36 mouse cellular contexts compared by ENCODE assay signal in genomic region chr7:24619671-24620397, GRCm38 (mm10). TPM values are rescaled to one million over a fixed set of nuclear protein-coding genes. Genes with fewer than 3 reads are reported as not detected.
DNase-seq lines count a peak whose midpoint lies in the region; ATAC-seq and TF ChIP-seq lines count a peak whose summit lies in the region.
"Had no signal": no experiment of that assay in that cellular context is flagged by ENCODE, and none has a peak within 500 bp of the region (broad histone marks: within the 10 kb centered on the region; RNA-seq: fewer than 3 reads in every experiment).

No protein-coding gene starts in this region.

- no peak for DNase-seq in liver, embryonic 14.5 days (ENCODE audit: low read depth in 3 of 3, low spot score in 3 of 3)
- no peak for DNase-seq in liver
- peak; percentile 77 for DNase-seq in ES-E14 (ENCODE audit: low read depth, low spot score)
- no peak for DNase-seq in spleen, adult 12 weeks (ENCODE audit: low spot score)
- no peak for DNase-seq in spleen, adult 18-20 months
- DNase-seq: adrenal gland, postnatal 10 days; cerebellum, adult 8-10 months; cerebellum, postnatal 36 days; embryo, embryonic 11 days; gastrocnemius, postnatal 25 days; heart, adult 2 months; kidney, adult 8-10 months; kidney, postnatal 25 days; lung, postnatal 14 days; right cerebral cortex, adult 18-20 months; right cerebral cortex, postnatal 4 days; thymus, postnatal 14 days had no signal

- in situ Hi-C loops in ES-E14 (cut with MboI; ENCODE audit: low sequenced_read_pairs in 2 of 2, unreplicated experiment in 2 of 2) = loop anchor here in 1 of 2 experiments (25.0 kb wide), 1 partner anchor 342 kb away; the partner anchor contains the start of gene Rabac1

- TF ChIP-seq CTCF in liver, embryonic 14.5 days (IDR thresholded peaks at IDR 0.05; ENCODE audit: low read depth) = peak; percentile 31
- TF ChIP-seq CTCF in ES-Bruce4 (IDR thresholded peaks at IDR 0.05; ENCODE audit: low read depth, low read length) = peak; percentile 54

- H3K4me3 ChIP-seq in liver, embryonic 14.5 days (ENCODE audit: insufficient read depth in 1 of 2, low read depth in 2 of 2, low read length in 2 of 2) = no peak overlapping the region
- H3K4me3 ChIP-seq in midbrain, embryonic 13.5 days (replicated peaks) = no peak overlapping the region
- H3K4me3 ChIP-seq in midbrain, embryonic 16.5 days (ENCODE audit: low read depth, low read length) = no peak overlapping the region
- H3K4me3 ChIP-seq in ES-Bruce4 (ENCODE audit: low read depth, low read length) (peak overlapping the region; percentile 49), ES-E14 (ENCODE audit: insufficient read depth in 1 of 2, low read depth in 1 of 2, low read length in 2 of 2, poor library complexity in 1 of 2, severe bottlenecking in 1 of 2) (peak overlapping the region; percentile 40 to 51)
- H3K4me3 ChIP-seq: embryonic facial prominence, embryonic 13.5 days; erythroblast, embryonic 14.5 days; forebrain, embryonic 12.5 days; heart, adult 2 months; heart, embryonic 13.5 days; hindbrain, embryonic 12.5 days; layer of hippocampus, adult 2 months; liver, embryonic 15.5 days; neural tube, embryonic 12.5 days had no signal

- no peaks in the 10 kb centered on the region for H3K4me1 ChIP-seq in liver, embryonic 14.5 days (replicated peaks; ENCODE audit: control insufficient read depth in 2 of 2, insufficient read depth in 2 of 2, low read length in 1 of 2)
- no peaks in the 10 kb centered on the region for H3K4me1 ChIP-seq in midbrain, embryonic 13.5 days (replicated peaks)
- H3K4me1 ChIP-seq in midbrain, embryonic 16.5 days (ENCODE audit: control insufficient read depth, insufficient read depth, low read length) = no peaks in the 10 kb centered on the region
- H3K4me1 ChIP-seq in ES-Bruce4 (ENCODE audit: control insufficient read depth, insufficient read depth, low read length) = peaks cover 2% of the 10 kb centered on the region
- no peaks in the 10 kb centered on the region for H3K4me1 ChIP-seq in ES-E14 (ENCODE audit: control insufficient read depth in 2 of 2, insufficient read depth in 2 of 2, low read length in 2 of 2, poor library complexity in 1 of 2)
- H3K4me1 ChIP-seq: embryonic facial prominence, embryonic 13.5 days; forebrain, embryonic 12.5 days; heart, embryonic 13.5 days; hindbrain, embryonic 12.5 days; liver, embryonic 15.5 days; neural tube, embryonic 12.5 days had no signal

- no peak for TF ChIP-seq POLR2A in ES-Bruce4 (IDR thresholded peaks at IDR 0.05; ENCODE audit: insufficient read depth, low read length)

- no peak overlapping the region for H3K4me2 ChIP-seq in liver, embryonic 14.5 days (ENCODE audit: low read depth)
- H3K4me2 ChIP-seq in midbrain, embryonic 13.5 days (replicated peaks) = no peak overlapping the region
- H3K4me2 ChIP-seq in midbrain, embryonic 16.5 days (ENCODE audit: low read length) = no peak overlapping the region
- H3K4me2 ChIP-seq: embryonic facial prominence, embryonic 13.5 days; forebrain, embryonic 12.5 days; heart, embryonic 13.5 days; hindbrain, embryonic 12.5 days; liver, embryonic 15.5 days; neural tube, embryonic 12.5 days had no signal

- H3K27ac ChIP-seq in liver, embryonic 14.5 days = no peak overlapping the region
- H3K27ac ChIP-seq in midbrain, embryonic 13.5 days = no peak overlapping the region
- no peak overlapping the region for H3K27ac ChIP-seq in midbrain, embryonic 16.5 days (ENCODE audit: low read length)
- no peak overlapping the region for H3K27ac ChIP-seq in ES-Bruce4 (ENCODE audit: insufficient read depth, low read length)
- no peak overlapping the region for H3K27ac ChIP-seq in ES-E14 (ENCODE audit: insufficient read depth, low read depth, low read length, poor library complexity, severe bottlenecking)
- H3K27ac ChIP-seq: embryonic facial prominence, embryonic 13.5 days; forebrain, embryonic 12.5 days; heart, adult 2 months; heart, embryonic 13.5 days; hindbrain, embryonic 12.5 days; layer of hippocampus, adult 2 months; liver, embryonic 15.5 days; neural tube, embryonic 12.5 days had no signal

- no peak for TF ChIP-seq EP300 in liver, embryonic 14.5 days (IDR thresholded peaks at IDR 0.05; ENCODE audit: low read depth)
- no peak for TF ChIP-seq EP300 in ES-Bruce4 (IDR thresholded peaks at IDR 0.05; ENCODE audit: insufficient read depth, low read depth, low read length)

- no peaks in the 10 kb centered on the region for H3K36me3 ChIP-seq in liver, embryonic 14.5 days (replicated peaks; ENCODE audit: control insufficient read depth, insufficient read depth, low read depth)
- H3K36me3 ChIP-seq in midbrain, embryonic 13.5 days = no peaks in the 10 kb centered on the region
- H3K36me3 ChIP-seq in midbrain, embryonic 16.5 days (ENCODE audit: control insufficient read depth, insufficient read depth, low read length) = no peaks in the 10 kb centered on the region
- H3K36me3 ChIP-seq in ES-Bruce4 (ENCODE audit: control insufficient read depth, insufficient read depth, low read length, poor library complexity, severe bottlenecking) (no peaks in the 10 kb centered on the region), ES-E14 (ENCODE audit: control insufficient read depth, insufficient read depth, low read length, poor library complexity, severe bottlenecking) (no peaks in the 10 kb centered on the region; the same call in 1 of the 2 replicates)
- H3K36me3 ChIP-seq: forebrain, embryonic 12.5 days; heart, embryonic 13.5 days; hindbrain, embryonic 12.5 days; neural tube, embryonic 12.5 days had no signal

- ATAC-seq in liver, embryonic 14.5 days (ENCODE audit: insufficient read depth) = no peak
- ATAC-seq in midbrain, embryonic 13.5 days = 0 out of 2 replicates have a peak, but pooled peaks have one; percentile 43
- ATAC-seq in midbrain, embryonic 16.5 days = no peak
- ATAC-seq: inflammation-experienced regulatory T-cells, adult 6 months had no signal

- no peaks in the 10 kb centered on the region for H3K27me3 ChIP-seq in liver, embryonic 14.5 days (ENCODE audit: control insufficient read depth, insufficient read depth, low read length)
- no peaks in the 10 kb centered on the region; the same call in 1 of the 2 replicates for H3K27me3 ChIP-seq in midbrain, embryonic 13.5 days
- H3K27me3 ChIP-seq in midbrain, embryonic 16.5 days (ENCODE audit: control insufficient read depth, insufficient read depth, low read depth, low read length) = no peaks in the 10 kb centered on the region
- H3K27me3 ChIP-seq in ES-Bruce4 (ENCODE audit: control insufficient read depth, insufficient read depth, low read length, poor library complexity, severe bottlenecking) = no peaks in the 10 kb centered on the region
- H3K27me3 ChIP-seq: liver, embryonic 15.5 days had no signal

- 73% methylated on average over 13 of the region's 13 CpGs for WGBS in liver, embryonic 14.5 days (ENCODE audit: insufficient replicate concordance)
- WGBS in midbrain, embryonic 13.5 days = 47% methylated on average over 13 of the region's 13 CpGs
- 53% methylated on average over 13 of the region's 13 CpGs for WGBS in midbrain, embryonic 16.5 days

- H3K9me3 ChIP-seq in liver, embryonic 14.5 days (ENCODE audit: control insufficient read depth, low read length) = no peaks in the 10 kb centered on the region; the same call in 1 of the 2 replicates
- peaks cover 6% of the 10 kb centered on the region; the same call in 1 of the 2 replicates for H3K9me3 ChIP-seq in midbrain, embryonic 13.5 days
- H3K9me3 ChIP-seq in midbrain, embryonic 16.5 days (replicated peaks; ENCODE audit: control insufficient read depth, low read length, poor library complexity, severe bottlenecking) = no peaks in the 10 kb centered on the region
- H3K9me3 ChIP-seq in ES-Bruce4 (replicated peaks; ENCODE audit: control insufficient read depth, insufficient read depth, low read length, poor library complexity, severe bottlenecking) (no peaks in the 10 kb centered on the region), ES-E14 (ENCODE audit: control insufficient read depth, insufficient read depth, low read depth, low read length) (no peaks in the 10 kb centered on the region)
- H3K9me3 ChIP-seq: hindbrain, embryonic 12.5 days; liver, embryonic 15.5 days; neural tube, embryonic 12.5 days had no signal

- H3K9ac ChIP-seq in liver, embryonic 14.5 days (replicated peaks) = no peak overlapping the region
- no peak overlapping the region for H3K9ac ChIP-seq in midbrain, embryonic 13.5 days (replicated peaks)
- H3K9ac ChIP-seq in midbrain, embryonic 16.5 days (ENCODE audit: low read depth, low read length) = no peak overlapping the region
- H3K9ac ChIP-seq in ES-Bruce4 (ENCODE audit: low read depth, poor library complexity, severe bottlenecking) (0 out of 2 replicates have a peak overlapping the region, but pooled peaks have one; percentile 30), ES-E14 (ENCODE audit: insufficient read depth, low read depth, low read length, poor library complexity, severe bottlenecking) (peak overlapping the region; percentile 54; the same call in 1 of the 2 replicates)
- H3K9ac ChIP-seq: embryonic facial prominence, embryonic 13.5 days; forebrain, embryonic 12.5 days; heart, embryonic 13.5 days; hindbrain, embryonic 12.5 days; liver, embryonic 15.5 days; neural tube, embryonic 12.5 days had no signal

RNA-seq across cellular contexts. Expression of gene Phldb3, which starts 9.3 kb away (rescaled TPM):
- polyA plus RNA-seq in liver, embryonic 14.5 days (2012; rRNA removed) = 0.38 and 0.59 TPM in 2 replicates
- 0.06 and 0.15 TPM in 2 replicates for polyA plus RNA-seq in liver, embryonic 14.5 days (2014; fragmentation: Nextera tagmentation; extraction: Ambion mirVana)
- polyA plus RNA-seq in midbrain, embryonic 13.5 days (2015; fragmentation: Nextera tagmentation; extraction: Ambion mirVana) = not detected in 2 replicates
- polyA plus RNA-seq in midbrain, embryonic 16.5 days (2015; fragmentation: Nextera tagmentation; extraction: Ambion mirVana) = not detected in 2 replicates
- 5.6 and 7.1 TPM in 2 replicates for polyA plus RNA-seq in ES-Bruce4 (2011; ENCODE audit: insufficient read depth, insufficient read length, low read depth, missing spikeins)
- total RNA-seq in ES-E14 (2012; rRNA removed) = 1.5 and 1.8 TPM in 2 replicates
- polyA plus RNA-seq: forebrain, embryonic 12.5 days; heart, embryonic 13.5 days; hindbrain, embryonic 12.5 days; neural tube, embryonic 12.5 days had no signal

RNA-seq across cellular contexts. Expression of gene Lypd3, which starts 16.5 kb away (rescaled TPM):
- 0.03 TPM in 1 of 2 replicates, not detected in the other for polyA plus RNA-seq in liver, embryonic 14.5 days (2012; rRNA removed)
- polyA plus RNA-seq in liver, embryonic 14.5 days (2014; fragmentation: Nextera tagmentation; extraction: Ambion mirVana) = not detected in 2 replicates
- not detected in 2 replicates for polyA plus RNA-seq in midbrain, embryonic 13.5 days (2015; fragmentation: Nextera tagmentation; extraction: Ambion mirVana)
- polyA plus RNA-seq in midbrain, embryonic 16.5 days (2015; fragmentation: Nextera tagmentation; extraction: Ambion mirVana) = 0.36 and 0.45 TPM in 2 replicates
- 0.48 and 0.81 TPM in 2 replicates for polyA plus RNA-seq in ES-Bruce4 (2011; ENCODE audit: insufficient read depth, insufficient read length, low read depth, missing spikeins)
- 0.13 and 0.32 TPM in 2 replicates for total RNA-seq in ES-E14 (2012; rRNA removed)
- total RNA-seq: gastrocnemius, postnatal 25 days; heart, adult 2 months; heart, postnatal 25 days; megakaryocyte-erythroid progenitor cell, adult 5-6 weeks had no signal
- polyA plus RNA-seq: C2C12; erythroblast, embryonic 14.5 days; heart, adult 2 months; inflammation-experienced regulatory T-cells, adult 6 months; liver, embryonic 15.5 days had no signal

RNA-seq across cellular contexts. Expression of gene Zfp575, which starts 32.4 kb away (rescaled TPM):
- 0.09 and 0.11 TPM in 2 replicates for polyA plus RNA-seq in liver, embryonic 14.5 days (2012; rRNA removed)
- 0.04 TPM in 1 of 2 replicates, not detected in the other for polyA plus RNA-seq in liver, embryonic 14.5 days (2014; fragmentation: Nextera tagmentation; extraction: Ambion mirVana)
- 6.4 and 6.6 TPM in 2 replicates for polyA plus RNA-seq in midbrain, embryonic 13.5 days (2015; fragmentation: Nextera tagmentation; extraction: Ambion mirVana)
- 18.2 and 20.9 TPM in 2 replicates for polyA plus RNA-seq in midbrain, embryonic 16.5 days (2015; fragmentation: Nextera tagmentation; extraction: Ambion mirVana)
- polyA plus RNA-seq in ES-Bruce4 (2011; ENCODE audit: insufficient read depth, insufficient read length, low read depth, missing spikeins) = 0.88 and 1.4 TPM in 2 replicates
- total RNA-seq in ES-E14 (2012; rRNA removed) = 0.22 TPM in 1 of 2 replicates, not detected in the other
- total RNA-seq: megakaryocyte-erythroid progenitor cell, adult 5-6 weeks had no signal

RNA-seq across cellular contexts. Expression of gene Ethe1, which starts 32.5 kb away (rescaled TPM):
- 14.8 and 16.5 TPM in 2 replicates for polyA plus RNA-seq in liver, embryonic 14.5 days (2012; rRNA removed)
- polyA plus RNA-seq in liver, embryonic 14.5 days (2014; fragmentation: Nextera tagmentation; extraction: Ambion mirVana) = 24.8 and 27.3 TPM in 2 replicates
- polyA plus RNA-seq in midbrain, embryonic 13.5 days (2015; fragmentation: Nextera tagmentation; extraction: Ambion mirVana) = 13.8 and 14.7 TPM in 2 replicates
- 26.5 and 30.7 TPM in 2 replicates for polyA plus RNA-seq in midbrain, embryonic 16.5 days (2015; fragmentation: Nextera tagmentation; extraction: Ambion mirVana)
- polyA plus RNA-seq in ES-Bruce4 (2011; ENCODE audit: insufficient read depth, insufficient read length, low read depth, missing spikeins) = 13.4 and 15.5 TPM in 2 replicates
- total RNA-seq in ES-E14 (2012; rRNA removed) = 14.3 and 14.7 TPM in 2 replicates

RNA-seq across cellular contexts. Expression of gene Tex101, which starts 56.6 kb away (rescaled TPM):
- not detected in 2 replicates for polyA plus RNA-seq in liver, embryonic 14.5 days (2012; rRNA removed)
- polyA plus RNA-seq in liver, embryonic 14.5 days (2014; fragmentation: Nextera tagmentation; extraction: Ambion mirVana) = not detected in 2 replicates
- 0.15 TPM in 1 of 2 replicates, not detected in the other for polyA plus RNA-seq in midbrain, embryonic 13.5 days (2015; fragmentation: Nextera tagmentation; extraction: Ambion mirVana)
- polyA plus RNA-seq in midbrain, embryonic 16.5 days (2015; fragmentation: Nextera tagmentation; extraction: Ambion mirVana) = not detected in 2 replicates
- polyA plus RNA-seq in ES-Bruce4 (2011; ENCODE audit: insufficient read depth, insufficient read length, low read depth, missing spikeins) = 0.85 and 1.5 TPM in 2 replicates
- total RNA-seq in ES-E14 (2012; rRNA removed) = 9.5 and 10.0 TPM in 2 replicates
- total RNA-seq: adrenal gland, postnatal 10 days; gastrocnemius, postnatal 25 days; heart, adult 2 months; heart, postnatal 25 days; layer of hippocampus, adult 2 months; layer of hippocampus, postnatal 25 days; left cerebral cortex, postnatal 10 days; megakaryocyte-erythroid progenitor cell, adult 5-6 weeks had no signal
- polyA plus RNA-seq: C2C12; embryonic facial prominence, embryonic 13.5 days; erythroblast, embryonic 14.5 days; forebrain, embryonic 12.5 days; heart, embryonic 13.5 days; hindbrain, embryonic 12.5 days; inflammation-experienced regulatory T-cells, adult 6 months; limb, embryonic 11.5 days; neural tube, embryonic 12.5 days; stomach, embryonic 16.5 days had no signal

Comparison
In these comparisons a context has a peak if more than half of its experiments do, and no peak if none do; other contexts are left out.
1. H3K4me3 ChIP-seq: peak in ES-Bruce4 (single experiment) and ES-E14 (2 of 2); none in liver, embryonic 14.5 days (0 of 2), midbrain, embryonic 13.5 days (single experiment) and midbrain, embryonic 16.5 days (single experiment).
2. H3K9ac ChIP-seq: peak in ES-Bruce4 (single experiment) and ES-E14 (single experiment); none in liver, embryonic 14.5 days (single experiment), midbrain, embryonic 13.5 days (single experiment) and midbrain, embryonic 16.5 days (single experiment).